Mouse (Mus musculus) G1E (cell line): ENCODE results near the gene Trhr2. TPM values are rescaled to one million over a fixed set of nuclear protein-coding genes. Genes with fewer than 3 reads are reported as not detected.
A peak's percentile ranks its signal among the peaks of the same experiment; 100 is the strongest.

Source experiments
- ATAC-seq: 2 replicates; pipeline ENCODE4 v1.8.0; 2016; ENCODE audit warnings: mild to moderate bottlenecking; ENCODE audit not compliant: insufficient number of reproducible peaks, poor library complexity, low FRiP score, severe bottlenecking; ENCODE audit errors: extremely low read depth
- DNase-seq: peaks from one replicate; pipeline ENCODE4 v3.0.0; 2012; ENCODE audit warnings: low spot score
- H3K27me3 ChIP-seq: 2 replicates; pipeline ENCODE4 v1.6.1; 2012; ENCODE audit warnings: mild to moderate bottlenecking, low read length, inconsistent platforms; ENCODE audit not compliant: insufficient read depth
- H3K36me3 ChIP-seq: replicated peaks from 2 replicates; pipeline ENCODE3; 2012; ENCODE audit warnings: mild to moderate bottlenecking, inconsistent platforms
- H3K4me1 ChIP-seq: 2 replicates; pipeline ENCODE4 v1.6.1; 2012; ENCODE audit warnings: low read depth, low read length, inconsistent platforms, mixed read lengths; ENCODE audit not compliant: insufficient read depth
- H3K4me3 ChIP-seq: 2 replicates; pipeline ENCODE4 v1.5.1; 2012; ENCODE audit warnings: low read depth, mild to moderate bottlenecking, inconsistent platforms, low read length, moderate library complexity, mixed read lengths
- H3K9me3 ChIP-seq: replicated peaks from 2 replicates; pipeline ENCODE4 v1.6.1; 2012; ENCODE audit warnings: inconsistent platforms
- CTCF ChIP-seq: IDR thresholded peaks from 2 replicates; pipeline ENCODE4 v1.5.1; 2012; ENCODE audit warnings: low read depth, low read length, inconsistent platforms, mixed read lengths
- GATA1 ChIP-seq: IDR thresholded peaks from 2 replicates; pipeline ENCODE4 v1.6.1; 2012; ENCODE audit warnings: borderline replicate concordance, low read length, inconsistent platforms, mixed read lengths
- GATA2 ChIP-seq: IDR thresholded peaks from 2 replicates; pipeline ENCODE4 v1.6.1; 2012; ENCODE audit warnings: low read depth, low read length, inconsistent platforms, borderline replicate concordance
- POLR2AphosphoS5 ChIP-seq: IDR thresholded peaks from 2 replicates; pipeline ENCODE4 v1.6.1; 2012; ENCODE audit warnings: low read depth, low read length, inconsistent platforms; ENCODE audit not compliant: insufficient replicate concordance
- TAL1 ChIP-seq: conservative IDR thresholded peaks from 2 replicates; pipeline ENCODE4 v1.6.1; 2012; ENCODE audit warnings: low read depth, low read length, inconsistent platforms, mixed read lengths
- polyA plus RNA-seq: library from polyadenylated mRNA; stranded (reverse); fragments of >175 nt; gene quantifications from 2 replicates; pipeline ENCODE4 v1.2.3, GENCODE M21; 2012
- total RNA-seq, 2 experiments: library from RNA; stranded (forward) in 1 of 2; stranded (reverse) in 1 of 2; fragments of 200-1000 nt in 1 of 2; fragments of >200 nt in 1 of 2; fragmentation: Nextera tagmentation in 1 of 2; gene quantifications; 2 replicates each; pipeline ENCODE4 v1.2.3; 2014 to 2017

Trhr2 gene
- total and polyA plus RNA-seq, 3 experiments: not detected

DNA sequence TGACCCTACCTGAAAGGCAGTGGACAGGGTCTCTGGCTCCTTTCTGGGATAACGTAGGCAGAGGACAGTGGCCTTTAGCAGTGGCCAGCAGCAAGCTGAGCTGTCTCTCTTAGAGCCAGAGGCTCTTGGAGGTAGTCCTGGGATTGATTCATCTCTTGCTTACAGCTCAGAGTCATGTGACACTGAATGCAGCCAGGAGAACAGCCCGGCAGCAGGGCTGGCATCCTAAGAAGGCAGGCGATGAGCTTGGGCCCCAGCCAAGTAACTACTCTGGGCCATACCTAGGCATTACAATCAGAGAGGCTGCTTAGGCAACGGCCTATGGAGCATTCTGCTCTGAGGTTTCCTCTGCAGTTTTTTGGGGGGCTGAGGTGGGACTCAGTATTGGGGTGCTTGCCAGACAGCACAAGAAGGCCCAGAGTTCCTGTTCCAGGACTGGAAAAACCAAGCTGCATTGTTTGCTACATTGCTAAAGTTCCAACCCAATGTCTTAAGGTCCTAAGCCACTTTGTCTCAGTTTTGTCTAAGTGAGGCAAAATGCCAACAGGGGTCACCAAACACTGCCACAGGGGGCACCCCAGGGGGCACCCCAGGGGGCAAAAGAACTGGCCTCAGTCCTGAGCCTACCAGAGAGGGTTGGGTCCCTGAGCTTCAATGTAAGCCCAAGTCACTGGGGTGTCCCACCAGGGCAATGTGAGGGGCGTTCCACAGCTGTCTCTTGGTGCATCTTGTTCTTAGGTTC is 12.6 kb downstream of the Trhr2 start:
- TF ChIP-seq CTCF (no peak), GATA1 (no peak), POLR2AphosphoS5 (no peak), TAL1 (no peak), GATA2 (no peak)
- DNase-seq: no peak
- Histone ChIP-seq H3K9me3 (no peaks in the 10 kb centered on the region), H3K27me3 (peaks cover 24% of the 10 kb centered on the region), H3K4me1 (peaks cover 85% of the 10 kb centered on the region), H3K36me3 (no peaks in the 10 kb centered on the region), H3K4me3 (no peak overlapping the region)
- ATAC-seq: no peak

DNA sequence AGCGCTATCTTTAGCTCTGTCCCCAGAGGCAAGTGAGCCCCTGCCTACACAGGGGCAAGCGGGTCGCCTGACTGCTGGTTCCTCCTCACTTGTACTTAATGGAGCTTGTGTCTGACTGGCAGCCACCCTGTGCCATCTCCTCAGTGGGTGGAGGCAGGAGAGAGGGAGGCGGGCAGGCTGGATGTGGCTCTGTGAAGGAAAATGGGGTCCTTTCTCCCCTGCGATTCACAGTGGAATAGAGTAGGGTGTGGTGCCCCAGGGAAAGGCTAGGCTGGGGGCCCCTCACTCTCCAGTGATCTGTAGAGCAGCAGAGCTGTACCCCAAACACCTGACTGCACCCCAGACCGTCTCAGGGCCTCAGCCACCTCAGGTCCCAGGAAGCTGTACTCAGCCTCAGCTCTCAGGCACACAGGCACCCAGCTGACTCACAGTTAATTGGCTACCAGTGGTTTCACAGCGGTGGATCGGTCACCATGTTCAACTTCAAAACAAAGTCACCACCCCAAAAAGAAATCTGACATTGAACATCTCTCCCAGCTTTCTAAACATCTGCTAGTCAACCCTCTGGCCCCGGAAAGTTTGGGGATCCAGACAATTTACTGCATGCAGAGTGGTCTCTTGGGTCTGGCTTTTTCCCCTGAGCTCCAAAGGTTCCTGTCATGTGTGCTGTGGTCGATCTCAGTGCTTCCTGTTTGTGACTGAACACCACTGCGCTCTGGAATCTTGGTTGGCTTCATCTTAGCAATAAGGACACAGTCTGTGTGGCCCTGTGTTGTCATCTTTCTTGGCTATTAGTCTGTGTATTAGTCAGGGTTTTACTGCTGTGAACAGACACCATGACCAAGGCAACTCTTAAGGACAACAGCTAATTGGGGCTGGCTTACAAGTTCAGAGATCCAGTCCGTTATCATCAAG is 15.1 kb downstream of the Trhr2 start:
- peaks cover 88% of the 10 kb centered on the region for H3K4me1 ChIP-seq
- DNase-seq: no peak

GRCm38 (mm10) chr8:122344219-122344618 is 16.3 kb downstream of the Trhr2 start:
- no peak for TF ChIP-seq CTCF
- no peak for TF ChIP-seq POLR2AphosphoS5
- TF ChIP-seq TAL1: no peak
- no peak for TF ChIP-seq GATA2
- no peak for TF ChIP-seq GATA1
- Histone ChIP-seq H3K9me3 (no peaks in the 10 kb centered on the region), H3K36me3 (peaks cover 9% of the 10 kb centered on the region), H3K4me1 (peaks cover 88% of the 10 kb centered on the region), H3K4me3 (peak overlapping the region; percentile 45; the same call in 1 of the 2 replicates), H3K27me3 (peaks cover 13% of the 10 kb centered on the region)
- DNase-seq (no peak), ATAC-seq (no peak)

More for the DNA sequence above, 15.1 kb downstream of the Trhr2 start:
- TF ChIP-seq CTCF (no peak), TAL1 (no peak), GATA1 (no peak)
- Histone ChIP-seq H3K27me3 (peaks cover 13% of the 10 kb centered on the region), H3K4me3 (peak overlapping the region; percentile 49; the same call in 1 of the 2 replicates), H3K9me3 (no peaks in the 10 kb centered on the region), H3K36me3 (no peaks in the 10 kb centered on the region)
- ATAC-seq: no peak

- H3K4me1 ChIP-seq: peaks cover 88% of the 10 kb centered on the region
- H3K36me3 ChIP-seq: peaks cover 14% of the 10 kb centered on the region
- no peak for TF ChIP-seq GATA2
- TF ChIP-seq GATA1: no peak
- no peak for TF ChIP-seq CTCF
- no peak for TF ChIP-seq TAL1
- no peak for TF ChIP-seq POLR2AphosphoS5
- H3K9me3 ChIP-seq: no peaks in the 10 kb centered on the region
- no peak for ATAC-seq
- DNase-seq: no peak
- peaks cover 13% of the 10 kb centered on the region for H3K27me3 ChIP-seq
- peak overlapping the region; percentile 59; the same call in 1 of the 2 replicates for H3K4me3 ChIP-seq
Observed at GRCm38 (mm10) chr8:122343758-122344157, 16.8 kb downstream of the Trhr2 start.

DNA sequence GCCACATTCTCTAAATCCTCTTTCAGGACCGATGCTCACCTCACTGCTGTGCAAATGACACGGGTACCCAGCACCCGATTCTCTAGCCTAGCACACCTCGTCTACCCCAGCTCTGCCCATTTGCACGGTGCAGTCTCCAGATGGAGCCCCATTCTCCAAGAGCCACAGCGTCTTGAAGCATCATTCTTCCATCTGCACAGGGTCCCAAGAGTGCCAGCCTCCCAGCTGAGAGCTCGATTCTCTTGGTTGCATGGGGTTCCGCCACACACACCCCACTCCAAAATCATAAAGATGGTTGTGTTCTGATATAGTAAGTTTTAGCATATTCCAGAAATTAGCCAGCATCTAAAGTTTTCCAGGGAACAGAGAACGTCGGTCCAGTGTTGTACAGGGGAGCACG is 17.2 kb downstream of the Trhr2 start:
- no peaks in the 10 kb centered on the region for H3K9me3 ChIP-seq
- DNase-seq (no peak), ATAC-seq (no peak)
- H3K36me3 ChIP-seq: peaks cover 18% of the 10 kb centered on the region
- no peak for TF ChIP-seq TAL1
- H3K4me1 ChIP-seq: peaks cover 88% of the 10 kb centered on the region
- peaks cover 13% of the 10 kb centered on the region for H3K27me3 ChIP-seq
- H3K4me3 ChIP-seq: peak overlapping the region; percentile 59; the same call in 1 of the 2 replicates

GRCm38 (mm10) chr8:122342806-122343209 is 17.7 kb downstream of the Trhr2 start:
- peaks cover 88% of the 10 kb centered on the region for H3K4me1 ChIP-seq
- no peaks in the 10 kb centered on the region for H3K9me3 ChIP-seq
- peaks cover 13% of the 10 kb centered on the region for H3K27me3 ChIP-seq
- TF ChIP-seq POLR2AphosphoS5 (0 out of 2 replicates have a peak, but pooled peaks have one; percentile 81), GATA2 (no peak)
- peaks cover 23% of the 10 kb centered on the region for H3K36me3 ChIP-seq
- DNase-seq (no peak), ATAC-seq (0 out of 2 replicates have a peak, but pooled peaks have one; percentile 42)
- H3K4me3 ChIP-seq: peak overlapping the region; percentile 40; the same call in 1 of the 2 replicates
